Mouse (Mus musculus): ENCODE measurements around the gene Furin.

DNA sequence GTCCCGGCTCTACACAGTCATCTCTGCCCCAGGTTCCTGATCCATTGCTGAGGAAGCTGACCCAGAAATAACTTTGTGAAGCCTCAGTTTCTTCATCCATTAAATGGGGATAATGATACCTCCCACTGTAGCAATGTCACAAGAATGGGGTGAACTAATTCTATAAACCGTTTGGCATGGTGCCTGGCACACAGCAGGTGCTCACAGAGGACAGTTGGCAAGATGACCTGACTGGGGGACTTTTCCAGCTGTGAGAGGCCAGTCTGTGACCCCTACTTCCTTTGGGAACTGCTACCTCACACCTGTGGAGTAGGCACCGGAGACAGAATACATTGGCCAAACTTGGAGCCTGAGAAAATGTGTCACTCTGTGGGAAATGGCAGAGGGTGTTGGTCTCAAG, 12.8 kb upstream of the Furin start:
- TF ChIP-seq CTCF (IDR thresholded peaks at IDR 0.05; ENCODE audit: extremely low read depth, insufficient read length, insufficient replicate concordance, low read depth, low read length): no peak
- TF ChIP-seq POLR2A (IDR thresholded peaks at IDR 0.05; ENCODE audit: low read depth, low read length): no peak

Data from small intestine, adult 2 months (tissue).